Mouse (Mus musculus) megakaryocyte, embryonic 14.5 days (primary cell): ENCODE data around the gene Gm30302.
"Not testable (repeated sequence)": the region's sequence is repeated elsewhere in the genome, so short reads cannot be mapped to it uniquely, and the experiment has no call there.

Source experiments
- FLI1 ChIP-seq: IDR thresholded peaks from 2 replicates; pipeline ENCODE4 v1.6.1; 2012; ENCODE audit warnings: low read length, inconsistent platforms, mixed read lengths
- GATA1 ChIP-seq: IDR thresholded peaks from 3 replicates; pipeline ENCODE4 v1.6.1; 2012; ENCODE audit warnings: mixed read lengths, low read length, inconsistent platforms, borderline replicate concordance

DNA sequence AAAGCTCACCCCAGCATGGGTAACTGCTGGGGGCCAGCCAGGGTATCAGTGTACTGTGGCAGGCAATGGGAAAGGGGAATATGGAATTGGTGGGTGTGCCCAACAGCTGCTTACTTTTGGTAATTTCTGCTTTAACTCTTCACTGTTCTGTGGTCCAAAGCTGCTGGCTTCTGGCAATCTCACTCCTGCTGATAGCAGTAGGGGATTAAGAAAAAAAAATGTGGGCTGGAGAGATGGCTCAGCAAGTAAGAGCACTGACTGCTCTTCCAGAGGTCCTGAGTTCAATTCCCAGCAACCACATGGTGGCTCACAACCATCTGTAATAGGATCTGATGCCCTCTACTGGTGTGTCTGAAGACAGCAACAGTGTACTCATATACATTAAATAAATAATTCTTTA is 27.3 kb downstream of the Gm30302 start:
- TF ChIP-seq GATA1, FLI1: not testable (repeated sequence)
